Mouse (Mus musculus): Measurements from ENCODE around the gene Il1r2. TPM values are rescaled to one million over a fixed set of nuclear protein-coding genes. Genes with fewer than 3 reads are reported as not detected.

Gene Il1r2
- polyA plus RNA-seq, 1 experiment from 2014 or later, result 3.4 TPM

GRCm38 (mm10) chr1:40109736-40110135 is 35.9 kb downstream of the Il1r2 start:
- H3K4me1 ChIP-seq (ENCODE audit: insufficient read depth), result peaks cover 6% of the 10 kb centered on the region; the same call in 1 of the 2 replicates
- no peaks in the 10 kb centered on the region for H3K9me3 ChIP-seq (ENCODE audit: low read length)
- no peak overlapping the region for H3K4me3 ChIP-seq (ENCODE audit: low read depth, low read length)
- DNase-seq, result no peak
- no peak for TF ChIP-seq CTCF (IDR thresholded peaks at IDR 0.05; ENCODE audit: low read depth)
- TF ChIP-seq EP300 (IDR thresholded peaks at IDR 0.05; ENCODE audit: low read depth), result no peak
- H3K36me3 ChIP-seq (replicated peaks; ENCODE audit: insufficient read depth, low read length), result no peaks in the 10 kb centered on the region
- WGBS (ENCODE audit: insufficient replicate concordance), result 68% methylated on average over 6 of the region's 6 CpGs
- no peak overlapping the region for H3K27ac ChIP-seq (ENCODE audit: low read depth)
- no peak overlapping the region for H3K4me2 ChIP-seq (ENCODE audit: low read depth, low read length)
- no peak for ATAC-seq
- no peak overlapping the region for H3K9ac ChIP-seq (replicated peaks)
- no peaks in the 10 kb centered on the region for H3K27me3 ChIP-seq (ENCODE audit: insufficient read depth, low read length)

GRCm38 (mm10) chr1:40115271-40115670 is 41.4 kb downstream of the Il1r2 start:
- Histone ChIP-seq H3K36me3 (replicated peaks; ENCODE audit: insufficient read depth, low read length) (no peaks in the 10 kb centered on the region), H3K4me3 (ENCODE audit: low read depth, low read length) (no peak overlapping the region), H3K9me3 (ENCODE audit: low read length) (no peaks in the 10 kb centered on the region), H3K4me2 (ENCODE audit: low read depth, low read length) (no peak overlapping the region), H3K27me3 (ENCODE audit: insufficient read depth, low read length) (no peaks in the 10 kb centered on the region), H3K9ac (replicated peaks) (no peak overlapping the region), H3K4me1 (ENCODE audit: insufficient read depth) (no peaks in the 10 kb centered on the region), H3K27ac (ENCODE audit: low read depth) (no peak overlapping the region)
- no peak for DNase-seq
- 40% methylated on average over 8 of the region's 8 CpGs for WGBS (ENCODE audit: insufficient replicate concordance)
- TF ChIP-seq EP300 (IDR thresholded peaks at IDR 0.05; ENCODE audit: low read depth) (no peak), CTCF (IDR thresholded peaks at IDR 0.05; ENCODE audit: low read depth) (peak; percentile 89)
- peak; percentile 47; the same call in 1 of the 2 replicates for ATAC-seq

DNA sequence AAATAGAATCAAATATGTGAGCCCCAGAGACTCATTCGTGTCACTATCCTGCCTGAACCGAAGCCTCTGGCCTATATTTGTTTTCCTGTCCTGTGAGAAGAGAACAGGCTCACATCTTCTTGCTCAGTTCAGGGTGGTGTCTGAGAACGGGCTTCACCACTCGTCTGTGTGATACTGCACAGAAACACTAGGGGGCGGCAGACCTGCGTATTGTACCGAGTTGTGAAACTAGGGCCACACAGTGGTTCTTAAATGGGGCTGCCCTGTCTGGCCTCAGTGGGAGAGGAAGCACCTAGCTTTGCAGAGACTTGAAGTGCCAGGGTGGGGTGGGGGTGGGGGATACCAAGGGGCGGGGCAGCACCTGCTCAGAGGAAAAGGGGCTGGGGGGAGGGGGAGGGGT is 42.5 kb downstream of the Il1r2 start:
- H3K36me3 ChIP-seq (replicated peaks; ENCODE audit: insufficient read depth, low read length), result no peaks in the 10 kb centered on the region
- no peak overlapping the region for H3K27ac ChIP-seq (ENCODE audit: low read depth)
- H3K9me3 ChIP-seq (ENCODE audit: low read length), result no peaks in the 10 kb centered on the region
- no peaks in the 10 kb centered on the region for H3K27me3 ChIP-seq (ENCODE audit: insufficient read depth, low read length)
- peak; percentile 86 for ATAC-seq
- no peak overlapping the region for H3K4me3 ChIP-seq (ENCODE audit: low read depth, low read length)
- no peak overlapping the region for H3K9ac ChIP-seq (replicated peaks)
- peak; percentile 89 for DNase-seq
- WGBS (ENCODE audit: insufficient replicate concordance), result 5% methylated on average over 8 of the region's 8 CpGs
- no peaks in the 10 kb centered on the region for H3K4me1 ChIP-seq (ENCODE audit: insufficient read depth)
- TF ChIP-seq EP300 (IDR thresholded peaks at IDR 0.05; ENCODE audit: low read depth), result no peak
- peak; percentile 94 for TF ChIP-seq CTCF (IDR thresholded peaks at IDR 0.05; ENCODE audit: low read depth)
- H3K4me2 ChIP-seq (ENCODE audit: low read depth, low read length), result no peak overlapping the region

DNA sequence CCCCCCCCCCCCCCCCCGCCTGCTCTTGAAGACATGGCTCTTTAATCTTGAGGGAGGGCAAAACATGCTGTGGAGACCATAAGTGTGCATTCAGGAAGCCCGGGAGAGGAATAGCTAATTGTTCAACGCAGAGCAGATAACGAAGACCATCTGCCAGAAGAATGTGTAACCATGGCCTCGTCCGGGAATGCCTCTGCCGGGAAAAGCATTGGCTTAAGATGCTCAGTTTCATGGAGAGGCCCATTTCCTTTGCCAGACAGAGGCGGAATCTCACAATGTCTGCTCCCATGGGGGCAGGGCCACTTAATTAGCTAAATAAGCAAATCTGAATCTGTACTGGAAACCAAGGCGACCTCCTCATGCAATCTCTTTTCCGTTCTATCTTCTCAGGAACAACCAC is 43.7 kb downstream of the Il1r2 start:
- Histone ChIP-seq H3K27me3 (ENCODE audit: insufficient read depth, low read length) (no peaks in the 10 kb centered on the region), H3K9me3 (ENCODE audit: low read length) (no peaks in the 10 kb centered on the region), H3K36me3 (replicated peaks; ENCODE audit: insufficient read depth, low read length) (no peaks in the 10 kb centered on the region), H3K4me1 (ENCODE audit: insufficient read depth) (no peaks in the 10 kb centered on the region), H3K9ac (replicated peaks) (no peak overlapping the region), H3K27ac (ENCODE audit: low read depth) (no peak overlapping the region), H3K4me3 (ENCODE audit: low read depth, low read length) (no peak overlapping the region), H3K4me2 (ENCODE audit: low read depth, low read length) (no peak overlapping the region)
- 79% methylated on average over 9 of the region's 10 CpGs for WGBS (ENCODE audit: insufficient replicate concordance)
- DNase-seq (peak; percentile 32), ATAC-seq (peak; percentile 31; the same call in 1 of the 2 replicates)
- TF ChIP-seq CTCF (IDR thresholded peaks at IDR 0.05; ENCODE audit: low read depth) (no peak), EP300 (IDR thresholded peaks at IDR 0.05; ENCODE audit: low read depth) (peak; percentile 58)

DNA sequence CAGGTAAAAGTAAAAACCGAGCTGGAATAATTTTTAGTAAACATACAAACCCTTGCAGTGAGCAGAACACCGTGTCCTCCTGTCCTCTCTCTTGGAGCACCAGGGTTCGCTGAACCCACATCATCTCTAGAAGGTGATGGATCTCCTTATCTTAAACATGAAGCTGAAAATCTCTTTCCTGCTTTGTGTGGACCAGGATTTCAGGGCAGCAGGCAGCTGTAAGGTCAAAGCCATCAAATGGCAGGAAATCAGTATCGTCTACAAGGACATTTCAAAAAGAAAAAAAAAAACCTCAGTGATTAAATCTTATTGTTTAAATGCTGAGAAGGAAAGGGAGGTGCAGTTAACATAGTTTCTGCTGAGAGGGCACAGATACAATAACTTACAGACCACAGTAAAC is 50.4 kb downstream of the Il1r2 start:
- TF ChIP-seq CTCF (IDR thresholded peaks at IDR 0.05; ENCODE audit: low read depth) (no peak), EP300 (IDR thresholded peaks at IDR 0.05; ENCODE audit: low read depth) (0 out of 2 replicates have a peak, but pooled peaks have one; percentile 19)
- H3K27ac ChIP-seq (ENCODE audit: low read depth), result no peak overlapping the region
- H3K27me3 ChIP-seq (ENCODE audit: insufficient read depth, low read length), result no peaks in the 10 kb centered on the region
- no peak overlapping the region for H3K9ac ChIP-seq (replicated peaks)
- no peaks in the 10 kb centered on the region for H3K4me1 ChIP-seq (ENCODE audit: insufficient read depth)
- no peaks in the 10 kb centered on the region for H3K36me3 ChIP-seq (replicated peaks; ENCODE audit: insufficient read depth, low read length)
- WGBS (ENCODE audit: insufficient replicate concordance), result 62% methylated on average over 4 of the region's 4 CpGs
- DNase-seq, result no peak
- H3K4me3 ChIP-seq (ENCODE audit: low read depth, low read length), result no peak overlapping the region
- H3K4me2 ChIP-seq (ENCODE audit: low read depth, low read length), result no peak overlapping the region
- H3K9me3 ChIP-seq (ENCODE audit: low read length), result no peaks in the 10 kb centered on the region
- no peak for ATAC-seq

DNA sequence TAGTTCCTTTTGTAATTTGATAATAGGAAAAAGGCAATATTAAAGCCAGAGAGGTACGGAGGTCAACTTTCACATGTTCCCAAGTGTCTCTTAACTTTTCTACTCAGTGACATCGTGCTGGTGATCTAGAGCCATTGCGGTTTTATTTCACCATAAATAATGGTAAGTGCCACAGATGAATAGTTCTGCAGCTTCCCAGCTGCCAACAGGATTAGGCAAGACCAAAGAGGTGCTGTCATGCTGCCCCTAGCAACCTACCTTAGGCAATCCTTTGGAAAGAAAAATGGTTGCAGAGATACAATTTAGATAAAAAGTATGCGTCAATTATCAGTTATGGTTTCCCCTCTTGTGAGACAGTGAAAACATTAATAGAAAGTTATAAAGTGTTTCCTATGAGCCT is 54.6 kb downstream of the Il1r2 start:
- ATAC-seq, result no peak
- no peaks in the 10 kb centered on the region for H3K9me3 ChIP-seq (ENCODE audit: low read length)
- H3K36me3 ChIP-seq (replicated peaks; ENCODE audit: insufficient read depth, low read length), result no peaks in the 10 kb centered on the region
- H3K27ac ChIP-seq (ENCODE audit: low read depth), result no peak overlapping the region
- DNase-seq, result no peak
- no peaks in the 10 kb centered on the region for H3K27me3 ChIP-seq (ENCODE audit: insufficient read depth, low read length)
- no peak overlapping the region for H3K4me3 ChIP-seq (ENCODE audit: low read depth, low read length)
- H3K9ac ChIP-seq (replicated peaks), result no peak overlapping the region
- H3K4me2 ChIP-seq (ENCODE audit: low read depth, low read length), result no peak overlapping the region
- TF ChIP-seq EP300 (IDR thresholded peaks at IDR 0.05; ENCODE audit: low read depth) (no peak), CTCF (IDR thresholded peaks at IDR 0.05; ENCODE audit: low read depth) (no peak)
- no peaks in the 10 kb centered on the region for H3K4me1 ChIP-seq (ENCODE audit: insufficient read depth)
- 84% methylated on average over 4 of the region's 4 CpGs for WGBS (ENCODE audit: insufficient replicate concordance)

- H3K27ac ChIP-seq (ENCODE audit: low read depth), result no peak overlapping the region
- 74% methylated on average over 2 of the region's 2 CpGs for WGBS (ENCODE audit: insufficient replicate concordance)
- no peak for ATAC-seq
These were observed 55.4 kb downstream of the Il1r2 start for GRCm38 (mm10) chr1:40129321-40129720.

More at GRCm38 (mm10) chr1:40129321-40129720, 55.4 kb downstream of the Il1r2 start:
- H3K9ac ChIP-seq (replicated peaks), result no peak overlapping the region
- H3K9me3 ChIP-seq (ENCODE audit: low read length), result no peaks in the 10 kb centered on the region
- TF ChIP-seq CTCF (IDR thresholded peaks at IDR 0.05; ENCODE audit: low read depth) (no peak), EP300 (IDR thresholded peaks at IDR 0.05; ENCODE audit: low read depth) (no peak)
- no peak overlapping the region for H3K4me3 ChIP-seq (ENCODE audit: low read depth, low read length)
- no peaks in the 10 kb centered on the region for H3K36me3 ChIP-seq (replicated peaks; ENCODE audit: insufficient read depth, low read length)
- no peak overlapping the region for H3K4me2 ChIP-seq (ENCODE audit: low read depth, low read length)
- H3K4me1 ChIP-seq (ENCODE audit: insufficient read depth), result no peaks in the 10 kb centered on the region
- no peak for DNase-seq
- H3K27me3 ChIP-seq (ENCODE audit: insufficient read depth, low read length), result no peaks in the 10 kb centered on the region

Data from liver, postnatal 0 days (tissue).